Mouse (Mus musculus) heart, adult 18-20 months (tissue): Measurements from ENCODE around the gene Gm2075. TPM values are rescaled to one million over a fixed set of nuclear protein-coding genes. Genes with fewer than 3 reads are reported as not detected.
"Not testable (repeated sequence)": the region's sequence is repeated elsewhere in the genome, so short reads cannot be mapped to it uniquely, and the experiment has no call there.

Experiments
- DNase-seq, 2 experiments: peaks; one replicate each; pipeline ENCODE4 v3.0.0; 2021 to 2022; ENCODE audit warnings: mixed read lengths in 1 of 2
- long read RNA-seq, 2 experiments: library from polyadenylated mRNA; stranded (forward); transcript quantifications; one replicate each; pipeline ENCODE4 v2.0.0; 2021
- total RNA-seq, 2 experiments: library from RNA; stranded (reverse); gene quantifications; 2 replicates each; pipeline ENCODE4 v1.2.3; 2021

Gene Gm2075
- not detected for total RNA-seq
- long read RNA-seq, experiment 1: 0 reads
- long read RNA-seq, experiment 2: 0 reads

- DNase-seq: not testable (repeated sequence)
These were observed at the start of gene Gm2075 for GRCm38 (mm10) chr12:88011548-88011947. Gm2075 (plus strand) TSS chr12:88011848.

GRCm38 (mm10) chr12:87984000-87984399, 27.6 kb upstream of the Gm2075 start:
- DNase-seq: not testable (repeated sequence)

DNA sequence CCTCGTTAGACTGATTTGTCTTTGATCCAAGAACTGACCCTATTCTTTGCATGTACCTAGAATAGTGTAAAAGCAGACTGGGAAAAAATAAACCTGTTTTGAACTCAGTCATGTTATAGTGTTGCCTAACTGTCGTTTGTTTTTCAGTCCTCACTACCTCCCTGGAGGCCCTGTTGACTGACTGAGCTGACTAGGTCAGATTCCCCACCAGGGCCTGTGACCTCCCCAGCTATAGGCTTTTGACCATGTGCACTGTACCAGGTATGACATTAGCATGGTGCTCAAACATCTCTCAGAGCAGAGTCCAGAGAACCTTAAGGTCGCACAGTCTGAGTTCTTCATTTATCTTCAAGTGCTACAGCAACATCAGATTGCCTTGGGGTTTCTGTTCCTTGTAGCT, 7.5 kb upstream of the Gm2075 start:
- not testable (repeated sequence) for DNase-seq

DNA sequence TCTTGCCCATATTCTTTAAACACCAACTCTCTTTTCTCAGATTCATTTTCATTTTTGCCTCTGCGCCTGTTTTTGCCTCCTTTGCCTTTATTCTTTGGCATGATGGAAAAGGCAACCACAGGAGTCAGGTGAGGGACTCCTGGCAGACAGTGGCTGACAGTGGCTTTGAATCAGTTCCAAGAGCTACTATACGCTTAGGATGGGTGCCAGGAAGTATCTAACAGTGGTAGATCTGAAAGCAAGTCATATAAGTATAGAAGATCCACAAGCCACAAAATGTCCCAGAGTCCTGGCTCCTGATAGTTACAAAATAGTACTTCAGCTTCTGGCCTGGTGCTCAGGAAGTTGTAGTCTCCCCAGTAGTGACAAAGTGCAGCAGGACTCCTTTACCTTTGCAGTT, 7.0 kb downstream of the Gm2075 start, which contains the start of gene Gm6803:
Gm6803 (minus strand) TSS at position 101 of the 400 bp plus-strand sequence.
- DNase-seq: not testable (repeated sequence)

DNA sequence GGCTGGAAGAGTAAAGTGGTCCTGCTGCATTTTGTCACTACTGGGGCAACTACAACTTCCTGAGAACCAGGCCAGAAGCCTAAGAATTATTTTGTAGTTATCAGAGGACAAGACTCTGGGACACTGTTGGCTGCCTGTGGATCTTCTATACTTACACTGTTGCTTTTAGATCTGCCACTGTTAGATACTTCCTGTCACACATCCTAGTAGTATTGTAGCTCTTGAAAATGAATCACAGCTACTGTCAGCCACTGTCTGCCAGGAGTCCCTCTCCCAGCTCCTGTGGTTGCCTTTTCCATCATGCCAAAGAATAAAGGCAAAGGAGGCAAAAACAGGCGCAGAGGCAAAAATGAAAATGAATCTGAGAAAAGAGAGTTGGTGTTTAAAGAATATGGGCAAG, 15.1 kb downstream of the Gm2075 start, which contains the start of gene Gm2056:
Gm2056 (plus strand) TSS at position 301 of the 400 bp plus-strand sequence.
- not testable (repeated sequence) for DNase-seq

- DNase-seq: not testable (repeated sequence)
These were observed 20.6 kb downstream of the Gm2075 start for GRCm38 (mm10) chr12:88032250-88032649.

- not testable (repeated sequence) for DNase-seq
These were observed 27.4 kb downstream of the Gm2075 start for GRCm38 (mm10) chr12:88039062-88039461.

DNA sequence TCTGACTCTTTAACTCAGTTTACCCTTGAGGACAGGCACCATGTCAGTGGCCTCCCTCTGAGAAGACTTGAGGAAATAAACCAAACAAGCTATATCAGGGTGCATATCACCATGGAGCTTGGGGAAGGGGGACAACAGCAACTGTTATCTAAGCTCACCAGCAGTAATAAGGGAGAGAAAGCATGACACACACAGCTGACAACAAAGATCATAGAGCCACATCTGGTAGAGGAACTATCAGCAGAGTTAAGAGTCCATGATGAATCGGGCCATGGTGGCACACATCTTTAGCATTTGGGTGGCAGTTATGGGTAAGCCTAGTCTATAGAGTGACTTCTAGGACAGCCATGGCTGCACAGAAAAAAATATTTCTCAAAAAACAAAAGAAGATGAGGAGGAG, 28.1 kb downstream of the Gm2075 start:
- not testable (repeated sequence) for DNase-seq

DNA sequence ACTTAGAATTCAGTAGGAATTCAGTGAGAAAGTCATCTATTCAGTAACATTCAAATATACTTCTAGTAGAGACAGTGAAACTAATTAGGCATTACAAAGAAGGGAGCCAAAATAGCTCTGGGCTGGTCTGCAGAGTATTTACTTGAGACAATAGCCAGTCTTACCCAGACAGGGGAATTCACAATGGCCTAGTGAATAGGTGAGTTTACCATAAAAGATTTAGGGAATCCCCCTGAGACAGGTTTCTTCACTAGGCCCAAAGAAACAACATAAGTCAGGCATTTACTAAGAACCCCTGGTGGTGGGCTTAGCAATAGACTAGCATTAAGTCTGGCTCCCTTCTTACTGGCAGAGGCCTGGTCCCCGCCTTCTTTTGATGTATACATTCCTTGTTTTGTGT, 33.6 kb downstream of the Gm2075 start:
- not testable (repeated sequence) for DNase-seq

Other genes starting within 250 kb of the Gm2075 start
- gene Gm21319, start 236.1 kb upstream of the Gm2075 start, total RNA-seq: not detected
- not detected for gene Gm21936, start 216.3 kb upstream of the Gm2075 start, total RNA-seq
- not detected for gene BB287469, start 195.3 kb upstream of the Gm2075 start, total RNA-seq
- gene Gm2001, start 169.5 kb upstream of the Gm2075 start, total RNA-seq: not detected
- gene Gm2016, start 137.8 kb upstream of the Gm2075 start, total RNA-seq: not detected
- gene Gm2022, start 116.5 kb upstream of the Gm2075 start, total RNA-seq: not detected
- gene Gm2035, start 92.0 kb upstream of the Gm2075 start, total RNA-seq: not detected
- not detected for gene Gm2042, start 57.8 kb upstream of the Gm2075 start, total RNA-seq
- gene Gm6803, start 6.9 kb downstream of the Gm2075 start, total RNA-seq: not detected
- not detected for gene Gm2056, start 15.2 kb downstream of the Gm2075 start, total RNA-seq
- gene Gm16368, start 71.8 kb downstream of the Gm2075 start, total RNA-seq: not detected
- gene Gm10436, start 170.3 kb downstream of the Gm2075 start, total RNA-seq: not detected
- gene Gm8332, start 238.3 kb downstream of the Gm2075 start, total RNA-seq: not detected